Mouse (Mus musculus) megakaryocyte progenitor cell, adult 5-6 weeks (primary cell): ENCODE results near the gene Hebp1. TPM values are rescaled to one million over a fixed set of nuclear protein-coding genes. Genes with fewer than 3 reads are reported as not detected.
A peak's percentile ranks its signal among the peaks of the same experiment; 100 is the strongest.

Experiments
- ATAC-seq: replicated peaks from 2 replicates; pipeline ENCODE4 v1.8.0; 2016; ENCODE audit warnings: mild to moderate bottlenecking, moderate TSS enrichment, inconsistent platforms; ENCODE audit not compliant: poor library complexity
- total RNA-seq, 2 experiments: library from RNA; stranded (forward) in 1 of 2; stranded (reverse) in 1 of 2; fragments of 157-497, 149-512 nt in 1 of 2; fragments of 200-1000 nt in 1 of 2; gene quantifications; 2 replicates each; pipeline versions ENCODE4 v1.2.3 to v1.2.4; 2015 to 2017

The Hebp1 gene
- total RNA-seq, 2 experiments from 2014 or later, result 12.9 to 21.2 TPM

DNA sequence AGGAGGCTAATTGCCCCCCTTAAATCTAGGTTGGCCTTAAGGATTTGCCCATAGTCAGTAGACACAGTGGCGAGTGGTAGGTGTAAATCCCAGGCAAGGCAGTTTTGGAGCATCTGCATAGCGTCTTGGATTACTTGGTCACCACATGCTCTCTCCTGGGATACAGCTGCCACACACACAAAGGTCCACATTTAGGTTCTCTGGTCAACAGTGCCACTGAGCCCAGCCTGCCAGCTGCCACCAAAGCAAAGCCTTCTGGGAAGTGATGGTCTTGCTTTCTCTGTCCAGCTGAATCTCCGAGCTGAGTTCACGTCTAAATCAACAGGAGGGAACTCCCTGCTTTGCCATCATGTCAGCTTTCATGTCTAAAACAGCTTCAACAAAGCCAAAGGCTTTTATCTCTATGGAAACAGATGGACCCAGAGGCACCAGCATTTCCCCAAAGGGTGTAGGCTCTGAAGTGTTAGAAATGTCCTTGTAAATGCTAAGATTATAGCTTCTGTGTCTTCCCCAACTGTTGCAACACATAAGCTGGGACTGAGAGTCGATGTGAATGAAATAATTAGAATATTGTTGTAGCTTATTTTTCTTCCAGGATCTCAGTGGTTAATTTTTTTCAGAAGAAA is 73.0 kb downstream of the Hebp1 start:
- ATAC-seq, result no peak

DNA sequence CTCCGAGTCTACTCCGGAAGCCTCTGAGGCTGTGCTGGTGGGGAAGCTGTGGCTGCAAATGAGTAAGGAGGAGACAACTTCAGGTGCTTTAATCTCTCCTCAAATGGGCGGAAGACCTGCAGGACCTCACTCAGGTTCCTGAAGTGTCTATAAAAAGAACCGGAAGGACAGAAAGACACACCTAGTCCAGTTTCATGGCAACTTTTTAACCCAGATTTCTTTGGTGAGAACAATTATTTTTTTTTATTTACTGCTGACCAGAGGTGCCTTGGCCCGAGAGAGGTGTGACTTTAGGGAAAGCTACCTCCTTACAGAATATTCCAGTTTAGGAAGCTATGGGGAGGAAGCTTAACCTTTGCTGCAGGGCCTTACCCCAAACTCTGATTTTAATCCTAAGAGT is 79.6 kb downstream of the Hebp1 start, which contains the start of gene Gprc5d:
Gene Gprc5d, minus strand, starts transcription at position 101 of the 400 bp plus-strand sequence.
- no peak for ATAC-seq

DNA sequence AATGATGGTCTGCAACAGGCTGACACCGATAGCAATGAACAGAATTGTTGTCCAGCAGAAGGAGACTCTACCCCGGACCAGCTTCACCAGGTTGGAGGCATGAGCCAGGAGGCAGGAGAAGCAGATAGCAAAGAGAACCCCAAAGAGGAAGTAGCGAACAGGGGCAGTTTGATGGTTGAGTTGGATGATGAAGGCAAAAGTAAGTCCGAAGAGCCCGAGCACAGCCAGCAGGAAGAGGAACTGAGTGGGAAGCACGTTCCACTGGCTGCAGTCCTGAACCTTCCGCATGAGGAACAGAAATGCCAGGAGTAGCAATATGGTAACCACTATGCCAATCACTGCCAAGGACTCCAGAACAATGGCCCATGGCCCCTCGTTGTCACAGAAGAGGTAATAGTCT is 81.3 kb downstream of the Hebp1 start:
- peak; percentile 95 for ATAC-seq

DNA sequence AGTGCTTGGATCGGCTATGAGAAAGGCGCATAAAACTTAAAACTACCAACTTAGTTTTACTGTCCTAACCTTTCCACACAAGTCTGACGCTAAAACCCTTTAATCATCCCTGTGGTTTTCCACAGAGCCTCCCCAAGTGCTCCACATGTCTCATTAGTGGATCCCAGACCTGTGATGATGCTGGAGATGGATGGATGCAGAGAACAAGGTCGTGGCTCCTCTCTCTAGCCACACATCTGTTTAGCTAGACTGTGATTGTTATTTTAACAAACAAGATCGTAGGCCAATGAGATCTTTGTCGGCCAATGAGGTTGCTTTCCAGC is 84.7 kb downstream of the Hebp1 start:
- no peak for ATAC-seq

DNA sequence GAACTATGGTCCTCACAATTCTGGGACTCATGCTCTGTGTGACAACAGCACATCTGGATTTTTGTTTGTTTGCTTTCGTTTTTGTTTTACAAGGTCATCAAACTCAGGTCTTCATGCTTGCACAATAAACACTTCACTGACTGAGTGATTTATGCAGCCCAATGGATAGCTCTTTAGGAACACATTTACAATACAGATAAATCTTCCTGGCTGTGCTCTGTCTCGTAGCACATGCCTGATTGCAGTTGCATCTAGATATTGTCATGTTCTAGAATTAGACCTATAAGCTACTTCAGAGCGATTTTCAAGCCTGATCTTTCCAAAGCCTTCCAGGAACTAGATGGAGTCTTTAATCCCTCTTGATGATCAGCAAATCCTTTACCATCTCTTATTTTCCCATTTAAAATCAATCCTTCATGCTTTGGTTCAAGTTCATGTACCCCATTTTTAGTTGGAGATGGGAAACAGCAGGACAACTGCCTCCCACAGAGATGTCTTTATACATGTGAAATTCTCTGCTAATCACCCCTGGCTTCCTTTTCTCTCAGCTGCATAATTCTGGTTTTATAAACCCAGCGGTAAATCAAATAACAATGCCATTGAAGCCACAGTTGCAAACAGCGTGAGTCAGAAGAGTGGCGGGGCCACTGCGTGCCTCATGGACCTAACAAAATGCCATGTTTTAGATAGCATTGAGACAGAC is 85.3 kb downstream of the Hebp1 start:
- ATAC-seq, result no peak

DNA sequence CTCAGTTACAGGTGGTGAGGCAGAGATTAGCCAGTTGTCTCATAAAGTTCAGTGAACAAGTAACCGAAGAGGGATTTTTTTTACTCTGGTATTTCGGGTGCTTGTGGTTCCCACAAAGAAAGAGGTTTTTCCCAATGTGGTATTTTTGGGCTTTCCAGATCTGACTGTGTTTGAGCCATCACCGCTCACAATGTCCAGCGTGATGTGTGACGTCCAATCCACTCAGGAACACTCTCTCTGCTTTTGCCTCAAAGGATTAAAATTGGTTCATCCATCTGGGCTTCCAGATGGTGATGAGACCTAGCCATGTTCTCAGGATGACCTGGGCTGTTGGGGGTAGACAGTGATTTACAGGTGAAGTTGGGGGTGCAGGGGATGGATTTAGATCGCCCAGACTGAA is 90.8 kb downstream of the Hebp1 start:
- no peak for ATAC-seq

DNA sequence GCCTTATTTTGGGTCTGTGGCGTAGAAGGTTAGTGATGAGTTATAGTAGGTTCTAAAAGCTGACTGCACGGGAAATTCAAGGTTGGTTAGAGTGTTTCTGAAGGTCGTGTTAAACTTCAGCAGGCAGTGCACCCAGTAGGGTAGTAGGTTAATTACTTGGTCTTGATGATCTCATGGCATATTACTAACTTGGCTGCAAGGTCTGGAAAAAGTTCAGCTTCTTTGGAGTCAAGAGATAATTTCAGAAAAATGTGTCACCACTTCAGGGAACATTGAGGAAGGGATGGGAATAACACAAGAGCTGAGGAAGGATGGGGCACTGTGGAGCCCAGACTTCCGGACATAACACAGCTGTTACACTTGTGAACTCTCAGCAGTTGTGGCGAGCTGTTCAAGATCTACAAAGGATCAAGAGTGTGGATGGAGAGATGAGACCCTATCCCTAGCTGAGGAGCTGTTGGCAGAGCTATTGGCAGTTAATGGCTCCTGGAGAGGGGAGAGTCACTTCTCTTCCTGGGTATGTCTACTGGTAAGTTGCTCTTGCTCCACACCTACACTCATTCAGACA is 95.0 kb downstream of the Hebp1 start:
- ATAC-seq, result no peak

DNA sequence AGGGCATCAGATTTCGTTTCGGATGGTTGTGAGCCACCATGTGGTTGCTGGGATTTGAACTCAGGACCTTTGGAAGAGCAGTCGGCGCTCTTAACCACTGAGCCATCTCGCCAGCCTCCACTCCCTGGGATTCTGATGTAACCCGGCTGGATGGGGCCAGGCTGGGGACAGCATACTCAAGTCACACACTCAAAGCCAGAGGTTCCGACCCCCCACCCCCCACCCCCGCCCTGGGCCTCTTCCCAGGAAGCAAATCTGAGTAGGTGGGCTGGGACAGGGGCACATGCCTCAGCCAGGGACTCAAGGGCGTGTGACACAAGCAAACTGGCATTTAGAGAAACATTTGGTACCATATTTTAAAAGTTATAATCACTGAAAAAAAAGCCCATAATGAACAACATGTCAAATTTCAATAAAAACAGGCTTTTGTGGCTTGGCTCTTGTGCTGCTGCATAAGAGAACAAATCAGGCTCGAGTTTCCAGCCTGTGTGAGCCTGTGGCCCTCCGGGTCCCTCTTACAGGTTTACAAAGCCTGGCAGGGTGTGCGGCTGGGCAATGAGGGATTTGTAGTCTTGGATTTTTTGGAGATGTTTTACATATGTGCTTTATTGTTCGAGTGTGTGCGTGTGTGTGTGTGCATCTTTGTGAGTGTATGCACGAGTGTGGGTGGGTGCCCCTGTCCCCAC is 96.9 kb downstream of the Hebp1 start:
- no peak for ATAC-seq

DNA sequence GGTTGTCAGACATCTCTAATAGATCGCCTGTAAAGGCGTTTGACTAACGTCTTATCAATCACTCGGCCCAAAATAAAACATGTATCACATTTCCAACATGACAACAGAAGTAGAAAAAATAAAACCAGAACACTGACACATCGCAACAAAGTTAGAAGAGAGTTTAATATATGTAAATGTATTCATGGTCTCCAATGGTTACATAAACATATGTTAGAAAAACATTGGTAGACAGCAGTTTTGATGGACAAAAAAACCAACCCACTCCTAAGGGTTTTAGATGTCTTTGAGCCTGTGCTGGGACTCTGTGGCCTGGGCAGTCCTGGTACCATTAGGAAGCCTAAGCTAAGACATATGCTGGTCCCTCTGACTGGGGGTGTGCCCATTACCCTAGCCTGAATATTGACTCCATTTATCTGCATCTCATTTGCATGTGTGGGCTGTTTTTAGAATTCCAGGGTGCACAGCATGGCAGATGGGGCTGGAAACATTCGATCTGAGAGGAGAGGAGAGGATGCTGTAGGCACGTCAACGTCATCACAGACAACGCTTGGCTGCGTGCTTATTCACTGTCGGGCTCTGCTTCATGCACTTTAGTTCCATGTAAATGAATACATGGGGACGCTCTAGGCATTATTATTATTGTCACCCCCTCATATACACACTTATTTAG is 104.9 kb downstream of the Hebp1 start:
- ATAC-seq, result no peak

DNA sequence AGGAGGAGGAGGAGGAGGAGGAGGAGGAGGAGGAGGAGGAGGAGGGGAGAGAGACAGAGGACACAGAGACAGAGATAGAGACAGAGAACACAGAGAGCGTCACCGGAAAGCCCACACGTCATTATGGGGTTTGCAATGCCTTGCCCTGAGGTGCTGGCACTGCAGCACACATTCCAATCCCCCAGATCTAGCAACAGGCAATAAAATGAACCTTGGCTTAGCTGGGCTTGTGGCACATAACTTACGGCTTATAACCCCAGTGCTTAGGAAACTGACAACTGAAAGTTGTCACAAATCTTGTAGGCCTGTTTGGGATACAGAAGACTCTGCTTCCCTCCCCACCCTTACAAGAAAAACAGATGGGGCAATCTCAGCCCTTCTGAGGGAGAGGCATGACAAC is 107.2 kb downstream of the Hebp1 start:
- ATAC-seq, result no peak

DNA sequence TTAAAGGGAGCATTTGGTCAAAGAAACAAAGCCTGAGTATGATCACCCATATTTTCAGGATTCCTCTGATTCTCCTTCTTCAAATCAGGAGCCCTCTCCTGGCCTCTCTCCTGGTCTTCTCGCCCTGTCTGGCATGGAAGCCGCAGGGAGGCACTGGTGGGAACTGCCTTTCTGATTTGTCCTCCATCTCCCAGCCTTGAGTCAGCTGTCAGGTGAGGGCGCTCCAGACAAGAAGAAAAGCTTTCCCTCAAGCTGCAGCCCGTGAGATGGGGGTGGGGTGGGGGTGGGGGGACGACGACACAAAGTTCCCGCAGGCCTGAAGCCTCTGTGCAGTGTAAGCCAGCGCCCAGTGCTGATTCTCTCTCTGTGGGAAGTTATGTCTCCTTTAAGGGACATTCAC is 108.0 kb downstream of the Hebp1 start:
- ATAC-seq, result no peak

DNA sequence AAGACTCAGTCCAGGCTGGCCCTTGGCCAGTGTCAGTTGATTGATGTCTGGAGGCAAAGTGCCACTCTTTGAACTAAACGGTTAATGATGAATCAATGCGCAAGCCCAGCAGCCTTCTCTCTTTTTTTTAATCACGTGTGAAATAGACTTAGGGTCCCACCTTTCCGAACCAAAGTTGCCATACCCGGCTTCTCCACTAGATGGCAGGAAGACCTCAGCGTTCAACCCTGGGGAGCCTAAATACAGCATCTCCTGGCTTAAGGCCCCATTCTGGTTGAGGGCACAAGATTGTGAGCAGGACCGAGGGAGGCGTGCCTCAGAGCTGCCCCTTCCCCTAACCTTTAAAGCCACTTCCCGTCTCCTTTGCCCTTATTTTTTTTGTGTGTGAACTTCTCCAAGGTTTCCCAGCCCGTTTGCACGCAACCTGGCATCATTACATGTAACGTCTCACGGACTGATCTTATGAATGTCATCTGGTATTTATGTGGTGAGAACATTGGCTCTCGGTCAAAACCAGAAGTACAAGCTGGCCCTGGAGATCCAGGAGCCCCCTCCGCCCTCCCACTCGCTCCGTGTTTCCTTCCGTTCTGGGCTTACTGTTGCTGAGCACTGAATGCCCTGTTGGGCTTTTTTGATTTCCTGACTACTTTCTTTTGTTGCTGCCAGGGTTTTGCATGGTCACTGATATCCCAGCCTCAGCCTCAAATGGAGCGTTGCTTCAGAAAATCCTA is 109.9 kb downstream of the Hebp1 start:
- ATAC-seq, result peak; percentile 97

Other genes starting within 250 kb of the Hebp1 start
- gene Apold1, start 216.3 kb downstream of the Hebp1 start, total RNA-seq (2015), result 0.05 TPM in 1 of 2 replicates, not detected in the other
- gene Apold1, start 216.3 kb downstream of the Hebp1 start, total RNA-seq (2017), result 0.10 TPM in 1 of 2 replicates, not detected in the other
- 52.4 and 69.7 TPM in 2 replicates for gene Ddx47, start 186.4 kb downstream of the Hebp1 start, total RNA-seq (2015)
- gene Ddx47, start 186.4 kb downstream of the Hebp1 start, total RNA-seq (2017), result 95.0 and 96.0 TPM in 2 replicates
- not detected in 2 replicates for gene Gprc5a, start 132.4 kb downstream of the Hebp1 start, total RNA-seq (2015)
- gene Gprc5a, start 132.4 kb downstream of the Hebp1 start, total RNA-seq (2017), result not detected in 2 replicates
- not detected in 2 replicates for gene Gprc5d, start 79.7 kb downstream of the Hebp1 start, total RNA-seq (2015)
- gene Gprc5d, start 79.7 kb downstream of the Hebp1 start, total RNA-seq (2017), result not detected in 2 replicates
- 5.9 and 6.5 TPM in 2 replicates for gene Fam234b, start within 50 bp of the Hebp1 start, total RNA-seq (2015)
- 5.4 and 6.8 TPM in 2 replicates for gene Fam234b, start within 50 bp of the Hebp1 start, total RNA-seq (2017)
- not detected in 2 replicates for gene Gsg1, start 56.3 kb upstream of the Hebp1 start, total RNA-seq (2015)
- gene Gsg1, start 56.3 kb upstream of the Hebp1 start, total RNA-seq (2017), result not detected in 2 replicates
- not detected in 2 replicates for gene Pbp2, start 112.4 kb upstream of the Hebp1 start, total RNA-seq (2015)
- gene Pbp2, start 112.4 kb upstream of the Hebp1 start, total RNA-seq (2017), result not detected in 2 replicates
- 0.64 and 0.74 TPM in 2 replicates for gene Emp1, start 164.5 kb upstream of the Hebp1 start, total RNA-seq (2015)
- gene Emp1, start 164.5 kb upstream of the Hebp1 start, total RNA-seq (2017), result 0.75 and 1.1 TPM in 2 replicates